Mouse (Mus musculus): ENCODE measurements around the gene Zfp655. TPM values are rescaled to one million over a fixed set of nuclear protein-coding genes. Genes with fewer than 3 reads are reported as not detected.

The Zfp655 gene
- polyA plus RNA-seq, 1 experiment from 2014 or later = 18.6 TPM

- H3K9ac ChIP-seq = no peak overlapping the region
These were observed 56.9 kb downstream of the Zfp655 start for GRCm38 (mm10) chr5:145288382-145288781.

GRCm38 (mm10) chr5:145290697-145291096 lies 59.2 kb downstream of the Zfp655 start:
- ATAC-seq (ENCODE audit: low read depth) (no peak), DNase-seq (no peak)
- Histone ChIP-seq H3K36me3 (peaks cover 73% of the 10 kb centered on the region), H3K4me1 (replicated peaks) (no peaks in the 10 kb centered on the region), H3K9ac (no peak overlapping the region), H3K27ac (no peak overlapping the region), H3K27me3 (no peaks in the 10 kb centered on the region), H3K4me3 (replicated peaks) (no peak overlapping the region), H3K9me3 (replicated peaks) (no peaks in the 10 kb centered on the region), H3K4me2 (no peak overlapping the region)
- WGBS (ENCODE audit: insufficient replicate concordance) = 88% methylated on average over 16 of the region's 16 CpGs

More at GRCm38 (mm10) chr5:145288382-145288781, 56.9 kb downstream of the Zfp655 start:
- no peak overlapping the region for H3K4me3 ChIP-seq (replicated peaks)
- H3K27ac ChIP-seq = no peak overlapping the region
- H3K36me3 ChIP-seq = peaks cover 96% of the 10 kb centered on the region
- WGBS (ENCODE audit: insufficient replicate concordance) = 79% methylated on average over 5 of the region's 5 CpGs
- H3K4me2 ChIP-seq = no peak overlapping the region
- no peak for DNase-seq
- no peaks in the 10 kb centered on the region for H3K4me1 ChIP-seq (replicated peaks)
- ATAC-seq (ENCODE audit: low read depth) = no peak
- H3K9me3 ChIP-seq (replicated peaks) = no peaks in the 10 kb centered on the region
- H3K27me3 ChIP-seq = no peaks in the 10 kb centered on the region

- ATAC-seq (ENCODE audit: low read depth) = no peak
- Histone ChIP-seq H3K4me3 (replicated peaks) (no peak overlapping the region), H3K27ac (no peak overlapping the region), H3K9ac (no peak overlapping the region), H3K36me3 (peaks cover 56% of the 10 kb centered on the region), H3K4me2 (no peak overlapping the region), H3K27me3 (no peaks in the 10 kb centered on the region), H3K4me1 (replicated peaks) (no peaks in the 10 kb centered on the region), H3K9me3 (replicated peaks) (no peaks in the 10 kb centered on the region)
- WGBS (ENCODE audit: insufficient replicate concordance) = 87% methylated on average over 6 of the region's 6 CpGs
- DNase-seq = no peak
These were observed 60.9 kb downstream of the Zfp655 start for GRCm38 (mm10) chr5:145292398-145292797.

Other genes with a start within 250 kb of the Zfp655 start
- gene Gm4871, start 199.0 kb upstream of the Zfp655 start, polyA plus RNA-seq (2015; fragmentation: Nextera tagmentation; extraction: Ambion mirVana) = not detected in 2 replicates
- not detected in 2 replicates for gene 1700018F24Rik, start 188.7 kb upstream of the Zfp655 start, polyA plus RNA-seq (2015; fragmentation: Nextera tagmentation; extraction: Ambion mirVana)
- 65.3 and 65.8 TPM in 2 replicates for gene Arpc1a, start 147.9 kb upstream of the Zfp655 start, polyA plus RNA-seq (2015; fragmentation: Nextera tagmentation; extraction: Ambion mirVana)
- 0.05 and 0.06 TPM in 2 replicates for gene Kpna7, start 147.7 kb upstream of the Zfp655 start, polyA plus RNA-seq (2015; fragmentation: Nextera tagmentation; extraction: Ambion mirVana)
- gene Arpc1b, start 117.5 kb upstream of the Zfp655 start, polyA plus RNA-seq (2015; fragmentation: Nextera tagmentation; extraction: Ambion mirVana) = 158 and 163 TPM in 2 replicates
- gene Pdap1, start 91.5 kb upstream of the Zfp655 start, polyA plus RNA-seq (2015; fragmentation: Nextera tagmentation; extraction: Ambion mirVana) = 69.5 and 90.7 TPM in 2 replicates
- gene Bud31, start 91.4 kb upstream of the Zfp655 start, polyA plus RNA-seq (2015; fragmentation: Nextera tagmentation; extraction: Ambion mirVana) = 164 and 177 TPM in 2 replicates
- gene Ptcd1, start 64.6 kb upstream of the Zfp655 start, polyA plus RNA-seq (2015; fragmentation: Nextera tagmentation; extraction: Ambion mirVana) = 8.6 and 9.4 TPM in 2 replicates
- 32.4 and 34.7 TPM in 2 replicates for gene Cpsf4, start 64.5 kb upstream of the Zfp655 start, polyA plus RNA-seq (2015; fragmentation: Nextera tagmentation; extraction: Ambion mirVana)
- 566 and 569 TPM in 2 replicates for gene Atp5j2, start 39.7 kb upstream of the Zfp655 start, polyA plus RNA-seq (2015; fragmentation: Nextera tagmentation; extraction: Ambion mirVana)
- gene Zkscan14, start 29.8 kb upstream of the Zfp655 start, polyA plus RNA-seq (2015; fragmentation: Nextera tagmentation; extraction: Ambion mirVana) = 5.9 and 6.0 TPM in 2 replicates
- 3.7 and 4.3 TPM in 2 replicates for gene Zkscan5, start 27.2 kb upstream of the Zfp655 start, polyA plus RNA-seq (2015; fragmentation: Nextera tagmentation; extraction: Ambion mirVana)
- 0.10 and 0.18 TPM in 2 replicates for gene Zscan25, start 48.8 kb downstream of the Zfp655 start, polyA plus RNA-seq (2015; fragmentation: Nextera tagmentation; extraction: Ambion mirVana)
- 0.07 TPM in 1 of 2 replicates, not detected in the other for gene Cyp3a57, start 113.6 kb downstream of the Zfp655 start, polyA plus RNA-seq (2015; fragmentation: Nextera tagmentation; extraction: Ambion mirVana)
- gene Cyp3a16, start 238.0 kb downstream of the Zfp655 start, polyA plus RNA-seq (2015; fragmentation: Nextera tagmentation; extraction: Ambion mirVana) = 0.35 and 0.52 TPM in 2 replicates